Mouse (Mus musculus): ENCODE data around the gene Msh4.
"Not testable (repeated sequence)": the region's sequence is repeated elsewhere in the genome, so short reads cannot be mapped to it uniquely, and the experiment has no call there.

The Msh4 gene

GRCm38 (mm10) chr3:153911197-153911881 is 5.4 kb upstream of the Msh4 start:
- no peak for DNase-seq (ENCODE audit: low spot score in 2 of 2)

- DNase-seq (ENCODE audit: low spot score in 2 of 2) = no peak
These were observed 4.6 kb upstream of the Msh4 start for GRCm38 (mm10) chr3:153910489-153910888.

DNA sequence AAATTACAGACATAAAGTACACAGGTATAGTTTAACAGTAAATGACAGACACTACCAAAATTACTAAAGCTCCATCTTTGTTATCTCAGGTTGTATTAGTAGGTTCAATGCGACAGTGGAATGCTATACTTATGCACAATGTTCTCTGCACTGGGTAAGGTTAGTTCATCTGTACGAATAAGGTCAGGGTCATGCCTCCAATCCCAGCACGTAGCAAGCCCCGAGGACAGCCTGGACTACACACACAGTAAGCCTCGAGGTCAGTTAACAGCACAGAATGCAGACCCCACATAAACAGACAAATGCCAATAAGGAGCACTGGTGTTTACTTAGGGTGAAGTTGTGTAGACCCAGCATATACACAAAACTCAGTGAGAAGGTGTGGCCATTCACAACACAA is 3.0 kb upstream of the Msh4 start:
- no peak for DNase-seq (ENCODE audit: low spot score in 2 of 2)

GRCm38 (mm10) chr3:153905251-153906135 is 445 bp downstream of the Msh4 start:
- peak in 1 of 2 experiments; percentile 7 for DNase-seq (ENCODE audit: low spot score in 2 of 2)

- peak in 1 of 2 experiments; percentile 33 for DNase-seq (ENCODE audit: low spot score in 2 of 2)
These were observed 1.4 kb downstream of the Msh4 start for GRCm38 (mm10) chr3:153904586-153904985.

DNA sequence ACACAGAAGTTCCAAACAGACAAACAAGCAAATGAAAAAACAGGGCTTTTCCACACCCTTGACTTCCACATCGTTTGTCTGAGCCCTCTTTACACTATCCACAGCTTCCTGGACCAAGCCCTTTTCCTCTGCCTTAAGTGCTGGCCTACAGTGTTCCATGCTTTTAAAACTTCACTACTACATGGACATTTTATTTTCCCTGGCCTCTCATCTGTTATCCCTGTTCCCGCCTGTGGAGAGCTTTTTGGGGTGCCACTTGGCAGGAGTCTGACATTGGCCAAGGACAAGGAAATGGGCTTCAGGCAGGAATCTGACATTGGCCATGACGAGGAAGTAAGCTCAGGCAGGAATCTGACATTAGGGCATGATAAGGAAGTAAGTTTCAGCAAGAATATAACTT is 3.3 kb downstream of the Msh4 start:
- no peak for DNase-seq (ENCODE audit: low spot score in 2 of 2)

- DNase-seq (ENCODE audit: low spot score in 2 of 2) = peak in 1 of 2 experiments; percentile 7
These were observed 4.0 kb downstream of the Msh4 start for GRCm38 (mm10) chr3:153901904-153902303.

DNA sequence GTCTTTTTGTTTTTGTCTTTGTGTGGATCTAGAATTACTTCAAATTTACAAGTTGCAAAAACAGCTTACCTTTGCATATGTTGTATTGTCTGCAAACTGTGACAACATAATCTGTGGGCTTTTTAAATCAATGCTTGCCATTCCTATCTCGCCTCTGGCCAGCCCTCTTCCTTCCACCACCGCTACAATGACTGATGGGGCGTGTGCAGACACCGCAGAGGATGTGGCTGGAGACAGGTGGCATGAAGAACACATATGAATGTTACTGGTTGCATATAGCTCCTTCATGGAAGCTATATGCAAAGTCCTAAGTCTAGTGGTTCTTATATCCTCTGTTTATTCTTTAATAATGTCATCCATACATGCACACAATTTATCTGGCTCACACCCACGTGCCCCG is 8.7 kb downstream of the Msh4 start:
- DNase-seq (ENCODE audit: low spot score in 2 of 2) = peak; percentile 25 to 29

GRCm38 (mm10) chr3:153895454-153895853 is 10.5 kb downstream of the Msh4 start:
- peak; percentile 81 to 83 for DNase-seq (ENCODE audit: low spot score in 2 of 2)

GRCm38 (mm10) chr3:153889188-153889781 is 16.7 kb downstream of the Msh4 start:
- no peak for DNase-seq (ENCODE audit: low spot score in 2 of 2)

DNA sequence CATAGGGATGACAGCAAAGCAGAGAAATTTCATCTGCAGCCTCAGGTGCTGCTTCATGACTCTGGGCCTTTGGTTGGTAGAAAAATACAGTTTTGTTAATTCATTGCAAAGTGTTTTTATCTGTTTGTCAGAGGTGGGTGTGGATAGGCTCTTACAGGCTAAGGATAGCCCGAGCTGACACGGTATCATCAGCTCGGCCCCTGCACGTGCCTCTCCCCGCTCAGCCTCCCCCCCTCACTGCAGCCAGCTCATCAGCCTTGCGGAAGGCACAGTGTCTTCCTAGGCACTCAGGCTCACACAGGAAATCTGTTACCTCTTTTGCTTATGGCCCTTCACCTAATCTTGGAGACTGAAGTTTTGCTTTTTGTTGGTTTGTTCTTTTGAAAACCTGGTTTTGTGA is 17.8 kb downstream of the Msh4 start:
- no peak for DNase-seq (ENCODE audit: low spot score in 2 of 2)

DNA sequence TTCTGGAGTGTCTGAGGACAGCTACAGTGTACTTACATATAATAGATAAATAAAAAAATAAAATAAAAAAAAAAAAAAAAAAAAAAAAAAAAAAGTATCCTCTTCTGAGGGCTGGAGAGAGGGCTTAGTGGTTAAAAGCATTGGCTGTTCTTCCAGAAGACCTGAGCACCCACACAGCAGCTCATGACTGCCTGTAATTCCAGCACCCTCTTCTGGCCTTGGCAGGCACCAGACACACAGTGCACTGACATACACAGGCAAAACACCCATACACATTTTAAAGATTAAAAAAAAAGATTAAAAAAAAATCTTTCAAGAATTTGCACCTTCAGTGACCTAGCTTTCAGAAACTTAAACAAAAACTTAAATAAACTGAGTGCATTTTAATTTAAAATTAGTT is 19.6 kb downstream of the Msh4 start:
- no peak for DNase-seq (ENCODE audit: low spot score in 2 of 2)

- DNase-seq (ENCODE audit: low spot score in 2 of 2) = no peak
These were observed 34.5 kb downstream of the Msh4 start for GRCm38 (mm10) chr3:153871396-153871795.

GRCm38 (mm10) chr3:153867149-153868136 is 38.5 kb downstream of the Msh4 start:
- DNase-seq (ENCODE audit: low spot score in 2 of 2) = no peak

GRCm38 (mm10) chr3:153864636-153865429 is 41.1 kb downstream of the Msh4 start:
- DNase-seq (ENCODE audit: low spot score in 2 of 2) = no peak

- no peak for DNase-seq (ENCODE audit: low spot score in 2 of 2)
These were observed 42.1 kb downstream of the Msh4 start for GRCm38 (mm10) chr3:153863816-153864215.

GRCm38 (mm10) chr3:153860392-153860791 is 45.5 kb downstream of the Msh4 start:
- DNase-seq (ENCODE audit: low spot score in 2 of 2) = not testable (repeated sequence)

DNA sequence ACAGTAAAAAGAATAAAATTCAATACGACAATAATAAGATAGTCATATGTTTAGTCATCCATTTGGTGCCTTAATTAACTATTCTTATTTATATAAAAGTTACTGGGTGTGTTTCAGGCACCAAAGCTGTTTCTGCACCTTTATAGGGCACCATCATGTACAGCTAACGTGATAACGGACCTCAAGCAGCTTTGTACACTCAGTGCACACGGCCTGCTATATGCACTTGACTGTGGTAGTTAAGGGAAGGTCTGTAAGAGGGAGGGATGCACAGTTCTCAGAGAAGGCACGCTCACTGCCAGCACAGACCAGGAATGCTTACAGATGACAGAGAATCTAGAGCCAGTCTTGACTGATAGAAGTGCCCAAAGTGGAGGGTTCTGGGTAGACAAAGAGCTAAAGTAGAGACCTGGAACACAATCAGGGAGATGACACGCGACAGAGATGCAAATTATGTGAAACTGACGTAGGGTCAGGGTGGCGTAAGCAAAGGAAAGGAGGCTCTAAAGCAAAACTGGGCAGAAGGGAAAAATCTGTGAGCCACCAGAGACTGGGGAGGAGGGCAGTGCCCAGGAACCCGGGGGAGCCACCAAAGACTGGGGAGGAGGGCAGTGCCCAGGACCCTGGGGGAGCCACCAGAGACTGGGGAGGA is 47.5 kb downstream of the Msh4 start:
- no peak for DNase-seq (ENCODE audit: low spot score in 2 of 2)

DNA sequence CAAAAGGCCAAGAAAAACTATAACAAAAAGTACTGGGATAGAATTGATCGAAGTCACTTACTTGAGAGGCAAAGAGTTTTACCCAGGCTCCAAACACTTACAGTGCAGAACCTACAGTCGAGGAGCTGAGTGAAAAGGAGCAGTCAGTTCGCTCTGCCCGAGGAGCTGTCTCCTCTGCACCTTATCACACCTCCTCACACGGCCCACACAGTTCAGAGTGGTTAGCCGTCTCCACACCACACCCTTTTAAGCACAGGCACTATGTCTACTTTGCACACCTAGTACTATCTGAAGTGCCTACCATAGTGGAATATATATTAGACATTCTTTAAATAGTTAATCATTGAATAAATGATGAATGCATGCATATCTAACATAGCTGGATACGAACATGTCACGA is 53.7 kb downstream of the Msh4 start:
- DNase-seq (ENCODE audit: low spot score in 2 of 2) = no peak

DNA sequence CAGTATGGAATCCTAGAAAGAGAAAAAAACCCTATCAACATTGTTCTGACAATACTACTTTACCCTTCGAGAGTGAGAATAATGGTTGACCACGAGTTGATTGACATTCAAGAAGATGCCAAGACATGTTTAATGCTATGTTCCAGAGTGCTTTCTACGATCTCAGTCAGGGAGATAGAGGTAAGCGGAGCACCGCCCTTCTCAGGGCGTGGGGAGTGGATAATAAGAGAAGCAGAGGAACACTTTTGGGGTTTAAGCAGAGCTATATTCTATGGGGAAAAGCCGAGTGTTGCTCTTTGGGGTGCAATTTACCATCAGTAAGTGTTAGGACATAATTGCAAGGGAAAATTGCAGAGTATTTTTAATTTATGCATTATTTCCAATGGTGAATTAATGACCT is 55.2 kb downstream of the Msh4 start:
- DNase-seq (ENCODE audit: low spot score in 2 of 2) = no peak

Data from thymus, postnatal 10 days (tissue).